Mouse (Mus musculus) midbrain, embryonic 15.5 days (tissue): ENCODE measurements around the gene Klc2. TPM values are rescaled to one million over a fixed set of nuclear protein-coding genes. Genes with fewer than 3 reads are reported as not detected.
"Not testable (repeated sequence)": the region's sequence is repeated elsewhere in the genome, so short reads cannot be mapped to it uniquely, and the experiment has no call there.

Experiments
- ATAC-seq: fragments of 200-750 bp; cut with Nextera tagmentation; replicated peaks from 2 replicates; pipeline ENCODE4 v1.8.0; 2017; ENCODE audit warnings: moderate TSS enrichment
- H3K27ac ChIP-seq: fragments of 300-500 bp; sonication (generic); 2 replicates; pipeline ENCODE4 v1.5.1; 2015; ENCODE audit warnings: mild to moderate bottlenecking, inconsistent platforms
- H3K27me3 ChIP-seq: fragments of 300-500 bp; sonication (generic); replicated peaks from 2 replicates; pipeline ENCODE4 v1.6.1; 2015; ENCODE audit warnings: inconsistent platforms
- H3K36me3 ChIP-seq: fragments of 300-500 bp; sonication (generic); replicated peaks from 2 replicates; pipeline ENCODE4 v1.6.1; 2015; ENCODE audit warnings: inconsistent platforms
- H3K4me1 ChIP-seq: fragments of 300-500 bp; sonication (generic); 2 replicates; pipeline ENCODE4 v1.6.1; 2015; ENCODE audit warnings: inconsistent platforms
- H3K4me2 ChIP-seq: fragments of 300-500 bp; sonication (generic); 2 replicates; pipeline ENCODE4 v1.6.1; 2015; ENCODE audit warnings: inconsistent platforms, mild to moderate bottlenecking, moderate library complexity
- H3K4me3 ChIP-seq: fragments of 300-500 bp; sonication (generic); 2 replicates; pipeline ENCODE4 v1.5.1; 2015; ENCODE audit warnings: mild to moderate bottlenecking, inconsistent platforms
- H3K9ac ChIP-seq: fragments of 300-500 bp; sonication (generic); 2 replicates; pipeline ENCODE4 v1.6.1; 2015; ENCODE audit warnings: mild to moderate bottlenecking, inconsistent platforms
- H3K9me3 ChIP-seq: fragments of 300-500 bp; sonication (generic); 2 replicates; pipeline ENCODE4 v1.6.1; 2016; ENCODE audit warnings: inconsistent platforms
- WGBS: fragments of 180-500 bp; shearing (Covaris S2); methylation state at CpG from one replicate; pipeline ENCODE4 v1.1.7; 2015; ENCODE audit warnings: mixed read lengths; 5-methylcytosine and 5-hydroxymethylcytosine counted together
- polyA plus RNA-seq: library from polyadenylated mRNA; unstranded; fragments of >200 nt; fragmentation: Nextera tagmentation; extraction: Ambion mirVana; gene quantifications from 2 replicates; pipeline ENCODE4 v1.2.1, GENCODE M21; 2015

Gene Klc2
- polyA plus RNA-seq, 1 experiment from 2014 or later: 76.8 TPM

- peak overlapping the region; percentile 93 for H3K4me2 ChIP-seq
- ATAC-seq: peak; percentile 22
- H3K27me3 ChIP-seq: no peaks in the 10 kb centered on the region
- WGBS: 2% methylated on average over 31 of the region's 31 CpGs
- no peaks in the 10 kb centered on the region for H3K9me3 ChIP-seq
- peaks cover 63% of the 10 kb centered on the region for H3K4me1 ChIP-seq
- H3K27ac ChIP-seq: peak overlapping the region; percentile 99
- H3K9ac ChIP-seq: peak overlapping the region; percentile 100
- peak overlapping the region; percentile 96 for H3K4me3 ChIP-seq
- peaks cover 12% of the 10 kb centered on the region; the same call in 1 of the 2 replicates for H3K36me3 ChIP-seq
Observed at GRCm38 (mm10) chr19:5097521-5098362, 20.6 kb downstream of the Klc2 start.

- H3K4me2 ChIP-seq: peak overlapping the region; percentile 93
- peaks cover 66% of the 10 kb centered on the region for H3K4me1 ChIP-seq
- ATAC-seq: no peak
- peaks cover 18% of the 10 kb centered on the region for H3K36me3 ChIP-seq
- H3K9ac ChIP-seq: peak overlapping the region; percentile 100
- peak overlapping the region; percentile 96 for H3K4me3 ChIP-seq
- peak overlapping the region; percentile 99 for H3K27ac ChIP-seq
- 11% methylated on average over 9 of the region's 9 CpGs for WGBS
- no peaks in the 10 kb centered on the region for H3K9me3 ChIP-seq
- H3K27me3 ChIP-seq: no peaks in the 10 kb centered on the region
Observed at GRCm38 (mm10) chr19:5095887-5096474, 22.4 kb downstream of the Klc2 start.

GRCm38 (mm10) chr19:5094746-5095417 lies 23.5 kb downstream of the Klc2 start:
- peaks cover 16% of the 10 kb centered on the region for H3K36me3 ChIP-seq
- 26% methylated on average over 11 of the region's 11 CpGs for WGBS
- peak overlapping the region; percentile 100 for H3K9ac ChIP-seq
- peaks cover 64% of the 10 kb centered on the region for H3K4me1 ChIP-seq
- peak overlapping the region; percentile 96 for H3K4me3 ChIP-seq
- peak; percentile 1; the same call in 1 of the 2 replicates for ATAC-seq
- H3K4me2 ChIP-seq: peak overlapping the region; percentile 93
- no peaks in the 10 kb centered on the region for H3K9me3 ChIP-seq
- H3K27ac ChIP-seq: peak overlapping the region; percentile 99
- no peaks in the 10 kb centered on the region for H3K27me3 ChIP-seq

- H3K27ac ChIP-seq: peak overlapping the region; percentile 99
- H3K9ac ChIP-seq: peak overlapping the region; percentile 100
- WGBS: under 1% methylated on average over 21 of the region's 21 CpGs
- ATAC-seq: peak; percentile 68
- peaks cover 14% of the 10 kb centered on the region for H3K36me3 ChIP-seq
- peak overlapping the region; percentile 96 for H3K4me3 ChIP-seq
- peak overlapping the region; percentile 93 for H3K4me2 ChIP-seq
- peaks cover 63% of the 10 kb centered on the region for H3K4me1 ChIP-seq
- no peaks in the 10 kb centered on the region for H3K27me3 ChIP-seq
- no peaks in the 10 kb centered on the region for H3K9me3 ChIP-seq
Observed at GRCm38 (mm10) chr19:5094243-5094632, 24.1 kb downstream of the Klc2 start.

GRCm38 (mm10) chr19:5093481-5094242 lies 24.7 kb downstream of the Klc2 start:
- no peaks in the 10 kb centered on the region for H3K27me3 ChIP-seq
- no peaks in the 10 kb centered on the region for H3K9me3 ChIP-seq
- no peak for ATAC-seq
- peaks cover 14% of the 10 kb centered on the region for H3K36me3 ChIP-seq
- peak overlapping the region; percentile 99 for H3K27ac ChIP-seq
- WGBS: 74% methylated on average over 12 of the region's 12 CpGs
- H3K9ac ChIP-seq: peak overlapping the region; percentile 30
- peak overlapping the region; percentile 93 for H3K4me2 ChIP-seq
- peak overlapping the region; percentile 96 for H3K4me3 ChIP-seq
- peaks cover 62% of the 10 kb centered on the region for H3K4me1 ChIP-seq

GRCm38 (mm10) chr19:5092083-5092482 lies 26.3 kb downstream of the Klc2 start:
- Histone ChIP-seq H3K27ac (0 out of 2 replicates have a peak overlapping the region, but pooled peaks have one; percentile 26), H3K4me3 (no peak overlapping the region), H3K9me3 (no peaks in the 10 kb centered on the region), H3K27me3 (no peaks in the 10 kb centered on the region), H3K36me3 (peaks cover 14% of the 10 kb centered on the region), H3K4me2 (no peak overlapping the region), H3K9ac (no peak overlapping the region), H3K4me1 (peaks cover 64% of the 10 kb centered on the region)
- WGBS: 87% methylated on average over 10 of the region's 10 CpGs
- no peak for ATAC-seq

- Histone ChIP-seq H3K9ac (peak overlapping the region; percentile 54), H3K4me2 (peak overlapping the region; percentile 65), H3K4me1 (peaks cover 51% of the 10 kb centered on the region), H3K27ac (no peak overlapping the region), H3K27me3 (peaks cover 18% of the 10 kb centered on the region), H3K4me3 (peak overlapping the region; percentile 71), H3K9me3 (no peaks in the 10 kb centered on the region), H3K36me3 (peaks cover 14% of the 10 kb centered on the region)
- WGBS: 87% methylated on average over 4 of the region's 4 CpGs
- ATAC-seq: no peak
Observed at GRCm38 (mm10) chr19:5089324-5089723, 29.0 kb downstream of the Klc2 start.

GRCm38 (mm10) chr19:5087884-5088728 lies 30.3 kb downstream of the Klc2 start, which contains the start of gene Yif1a:
Gene Yif1a (plus strand): TSS chr19:5088538.
- WGBS: under 1% methylated on average over 58 of the region's 58 CpGs
- Histone ChIP-seq H3K9me3 (no peaks in the 10 kb centered on the region), H3K4me1 (peaks cover 43% of the 10 kb centered on the region), H3K36me3 (peaks cover 14% of the 10 kb centered on the region), H3K27me3 (peaks cover 31% of the 10 kb centered on the region), H3K9ac (peak within 1 kb of the TSS; percentile 54), H3K27ac (peak within 1 kb of the TSS; percentile 86), H3K4me3 (peak within 1 kb of the TSS; percentile 71), H3K4me2 (peak within 1 kb of the TSS; percentile 77)
- ATAC-seq: peak; percentile 94

GRCm38 (mm10) chr19:5086533-5086932 lies 31.8 kb downstream of the Klc2 start:
- H3K27me3 ChIP-seq: peaks cover 46% of the 10 kb centered on the region
- not testable (repeated sequence) for ATAC-seq
- 56% methylated on average over 4 of the region's 4 CpGs for WGBS

GRCm38 (mm10) chr19:5085145-5085863 lies 33.1 kb downstream of the Klc2 start, which contains the start of gene Tmem151a:
Gene Tmem151a (minus strand): TSS chr19:5085531.
- Histone ChIP-seq H3K4me1 (peaks cover 37% of the 10 kb centered on the region), H3K9ac (peak within 1 kb of the TSS; percentile 69), H3K4me3 (peak within 1 kb of the TSS; percentile 68), H3K9me3 (no peaks in the 10 kb centered on the region), H3K4me2 (peak within 1 kb of the TSS; percentile 82), H3K27me3 (peaks cover 59% of the 10 kb centered on the region), H3K36me3 (0 out of 2 replicates have a peak, but pooled peaks cover 3% of the 10 kb centered on the region), H3K27ac (no peak within 1 kb of the TSS)
- under 1% methylated on average over 69 of the region's 69 CpGs for WGBS
- no peak for ATAC-seq

More at GRCm38 (mm10) chr19:5086533-5086932, 31.8 kb downstream of the Klc2 start:
- not testable (repeated sequence) for H3K4me3 ChIP-seq, H3K9ac ChIP-seq, H3K36me3 ChIP-seq, H3K4me2 ChIP-seq, H3K9me3 ChIP-seq, H3K27ac ChIP-seq
- peaks cover 37% of the 10 kb centered on the region for H3K4me1 ChIP-seq
